Mouse (Mus musculus): ENCODE results near the gene Tspear. TPM values are rescaled to one million over a fixed set of nuclear protein-coding genes. Genes with fewer than 3 reads are reported as not detected.

Gene Tspear
- total RNA-seq, 2 experiments from 2014 or later: not detected

DNA sequence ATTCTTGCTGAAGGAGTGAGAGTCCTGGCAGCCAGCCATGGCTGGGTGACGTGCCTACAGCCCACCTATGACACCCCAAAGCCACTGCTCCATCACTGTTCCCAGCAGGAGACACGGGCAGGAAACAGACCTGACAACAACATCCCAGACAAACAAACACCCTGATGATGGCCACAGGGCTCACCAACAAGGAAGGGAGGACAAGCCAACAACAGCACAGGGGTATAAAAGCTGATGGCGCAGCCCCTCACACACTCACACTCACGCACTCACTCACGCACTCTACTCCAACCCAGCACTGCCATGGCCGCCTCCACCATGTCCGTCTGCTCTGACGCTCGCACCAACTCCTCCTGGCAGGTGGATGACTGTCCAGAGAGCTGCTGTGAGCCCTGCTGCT lies 166.2 kb downstream of the Tspear start, which contains the start of gene Gm10318:
TSS of gene Gm10318 (plus strand) at position 301 of the 400 bp plus-strand sequence.

DNA sequence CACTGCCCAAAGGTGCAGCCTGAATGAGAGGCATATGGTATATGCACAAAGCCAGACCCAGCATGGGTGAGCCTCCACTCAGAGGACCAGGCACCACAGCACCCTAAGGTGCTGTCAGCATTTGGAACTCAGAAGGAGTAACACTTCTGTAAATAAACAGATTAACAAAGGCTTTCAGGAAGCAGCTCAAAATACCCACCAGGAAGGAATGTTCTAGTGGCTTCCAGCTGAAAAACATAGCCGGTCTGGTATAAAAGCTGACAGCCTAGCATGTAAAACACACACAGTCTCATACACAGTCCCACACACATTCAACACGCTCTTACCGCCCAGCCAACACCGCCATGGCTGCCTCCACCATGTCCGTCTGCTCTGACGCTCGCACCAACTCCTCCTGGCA lies 175.3 kb downstream of the Tspear start, which contains the start of gene Gm3285:
TSS of gene Gm3285 (plus strand) at position 301 of the 400 bp plus-strand sequence.

DNA sequence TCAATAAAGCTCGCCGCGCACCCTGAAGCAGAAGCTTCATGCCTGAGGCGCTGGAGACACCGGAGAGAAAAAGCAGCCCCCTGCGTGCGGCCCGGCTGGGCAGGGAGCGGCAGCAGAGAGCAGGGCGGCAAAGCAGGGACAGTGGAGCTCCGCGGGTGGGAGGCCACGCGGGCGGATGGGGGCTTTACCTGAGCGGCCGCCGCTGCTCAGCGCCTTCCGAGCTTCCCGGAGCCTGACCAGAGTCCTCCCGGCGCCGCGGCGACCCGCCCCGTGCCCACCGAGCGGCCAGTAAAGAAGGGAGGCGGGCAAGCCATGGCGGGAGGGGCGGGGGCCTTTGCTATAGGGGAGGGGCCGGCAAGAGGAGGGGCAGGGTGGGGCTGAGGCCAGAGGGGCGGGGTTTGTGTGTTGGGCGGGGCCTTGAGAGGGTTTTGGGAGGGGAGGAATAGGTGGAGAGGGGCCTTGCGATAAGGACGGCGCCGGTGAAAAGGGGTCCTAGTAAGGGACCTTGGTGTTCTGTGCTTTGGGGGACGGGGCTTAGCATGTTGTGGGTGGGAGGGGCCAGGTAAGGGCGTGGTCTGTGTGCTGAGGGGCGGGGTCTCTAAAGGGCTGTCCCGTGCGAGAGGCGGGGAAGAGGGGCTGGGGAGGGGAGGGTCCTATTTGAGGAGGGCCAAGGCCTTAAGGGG lies 216.0 kb downstream of the Tspear start, which contains the start of gene Lrrc3:
TSS of gene Lrrc3 (minus strand) at position 326 of the 683 bp plus-strand sequence.

Other genes with a start within 250 kb of the Tspear start
- gene Fam207a, start 170.8 kb upstream of the Tspear start, total RNA-seq (2023): 10 to 100 TPM; 15.7 to 16.4 TPM
- 100 to 1,000 TPM; 782 to 835 TPM for gene Itgb2, start 156.3 kb upstream of the Tspear start, total RNA-seq (2023)
- 10 to 100 TPM; 70.5 to 75.8 TPM for gene Pttg1ip, start 104.8 kb upstream of the Tspear start, total RNA-seq (2023)
- gene Sumo3, start 80.5 kb upstream of the Tspear start, total RNA-seq (2023): 10 to 100 TPM; 54.9 to 60.9 TPM
- 1 to 10 TPM in 1 of 2 experiments, not detected in 1; 4.6 TPM for gene Gm49325, start 80.4 kb upstream of the Tspear start, total RNA-seq (2023)
- gene Ube2g2, start 64.3 kb upstream of the Tspear start, total RNA-seq (2023): 10 to 100 TPM; 34.3 to 36.2 TPM
- gene Gm19402, start 4.2 kb downstream of the Tspear start, total RNA-seq (2023): not detected
- not detected for gene Gm9508, start 10.7 kb downstream of the Tspear start, total RNA-seq (2023)
- gene Gm10272, start 20.1 kb downstream of the Tspear start, total RNA-seq (2023): not detected
- not detected for gene Gm10024, start 24.9 kb downstream of the Tspear start, total RNA-seq (2023)
- gene Gm10142, start 29.2 kb downstream of the Tspear start, total RNA-seq (2023): not detected
- gene Krtap12-1, start 34.0 kb downstream of the Tspear start, total RNA-seq (2023): not detected
- gene Gm10100, start 39.9 kb downstream of the Tspear start, total RNA-seq (2023): not detected
- gene Gm18596, start 56.1 kb downstream of the Tspear start, total RNA-seq (2023): not detected
- not detected for gene Gm9736, start 64.8 kb downstream of the Tspear start, total RNA-seq (2023)
- gene Gm3233, start 73.1 kb downstream of the Tspear start, total RNA-seq (2023): not detected
- not detected for gene Gm3238, start 84.8 kb downstream of the Tspear start, total RNA-seq (2023)
- gene Gm7138, start 90.4 kb downstream of the Tspear start, total RNA-seq (2023): not detected
- not detected for gene Gm3250, start 96.0 kb downstream of the Tspear start, total RNA-seq (2023)
- gene Gm7137, start 101.6 kb downstream of the Tspear start, total RNA-seq (2023): not detected
- not detected for gene Gm9639, start 108.5 kb downstream of the Tspear start, total RNA-seq (2023)
- not detected for gene Gm19668, start 112.6 kb downstream of the Tspear start, total RNA-seq (2023)
- gene Gm9507, start 125.3 kb downstream of the Tspear start, total RNA-seq (2023): not detected
- not detected for gene Gm2696, start 128.1 kb downstream of the Tspear start, total RNA-seq (2023)
- gene Krtap10-4, start 140.5 kb downstream of the Tspear start, total RNA-seq (2023): not detected
- gene Krtap10-10, start 149.4 kb downstream of the Tspear start, total RNA-seq (2023): not detected
- not detected for gene Gm36176, start 160.2 kb downstream of the Tspear start, total RNA-seq (2023)
- not detected for gene Gm10318, start 166.3 kb downstream of the Tspear start, total RNA-seq (2023)
- gene Gm3285, start 175.4 kb downstream of the Tspear start, total RNA-seq (2023): not detected
- gene Lrrc3, start 216.0 kb downstream of the Tspear start, total RNA-seq (2023): under 1 TPM in 1 of 2 experiments, not detected in 1; 0.15 TPM